Mouse (Mus musculus): ENCODE results near the gene Six1.

Gene Six1

DNA sequence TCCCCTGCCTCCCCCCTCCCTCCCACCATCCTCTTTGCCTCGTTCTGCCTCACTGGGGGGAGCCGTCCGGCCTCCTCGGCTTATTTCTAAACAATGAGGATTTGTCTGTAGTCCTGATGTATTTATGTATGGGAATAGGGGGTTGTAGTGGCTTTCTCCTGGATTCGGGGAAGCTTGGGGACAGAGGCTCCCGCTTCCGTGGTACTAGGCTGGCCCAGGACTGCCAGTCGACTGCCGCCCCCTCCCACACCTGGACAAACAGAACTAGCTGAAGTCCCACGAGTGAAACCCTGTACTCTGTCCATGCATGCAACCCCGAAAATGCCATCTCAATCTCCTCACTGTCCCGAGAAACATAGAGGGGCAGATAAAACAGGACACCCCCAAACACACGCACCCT is 3.4 kb downstream of the Six1 start:
- DNase-seq (ENCODE audit: extremely low spot score, low read depth, low spot score) = no peak

DNA sequence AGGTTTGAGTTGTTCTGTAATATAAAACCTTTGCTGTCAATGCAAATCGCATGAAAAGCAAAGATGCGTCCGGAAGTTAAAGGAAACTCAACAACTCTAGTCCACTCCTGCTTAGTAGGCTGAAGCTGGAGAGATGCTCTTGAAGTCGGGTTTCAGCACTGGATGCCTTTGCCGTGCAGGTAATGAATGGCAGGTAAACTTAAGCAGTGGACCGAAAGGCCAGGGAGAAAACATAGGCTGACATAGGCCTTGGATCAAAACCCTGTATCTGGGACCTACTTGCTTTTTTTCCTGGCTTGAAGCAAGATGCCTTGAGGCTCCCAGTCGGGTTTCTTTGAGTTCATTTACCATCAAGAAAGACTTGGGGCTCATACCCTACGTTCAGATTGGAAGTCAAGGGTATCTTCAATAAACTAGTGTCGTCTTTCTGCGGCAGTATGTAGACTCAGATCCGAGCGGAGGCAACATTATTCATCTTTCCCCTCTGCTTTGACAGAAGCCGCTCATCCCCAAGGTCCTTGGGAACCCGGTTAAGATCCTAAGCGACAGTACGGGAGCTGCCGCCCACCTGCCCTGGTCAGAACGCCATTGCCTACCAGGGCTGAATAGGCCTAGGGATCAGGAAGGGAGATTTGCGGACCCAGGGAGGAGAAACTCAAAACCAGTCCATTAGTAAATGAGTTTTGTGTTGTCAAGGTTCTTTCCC is 4.0 kb downstream of the Six1 start:
- no peak for DNase-seq (ENCODE audit: extremely low spot score, low read depth, low spot score)

DNA sequence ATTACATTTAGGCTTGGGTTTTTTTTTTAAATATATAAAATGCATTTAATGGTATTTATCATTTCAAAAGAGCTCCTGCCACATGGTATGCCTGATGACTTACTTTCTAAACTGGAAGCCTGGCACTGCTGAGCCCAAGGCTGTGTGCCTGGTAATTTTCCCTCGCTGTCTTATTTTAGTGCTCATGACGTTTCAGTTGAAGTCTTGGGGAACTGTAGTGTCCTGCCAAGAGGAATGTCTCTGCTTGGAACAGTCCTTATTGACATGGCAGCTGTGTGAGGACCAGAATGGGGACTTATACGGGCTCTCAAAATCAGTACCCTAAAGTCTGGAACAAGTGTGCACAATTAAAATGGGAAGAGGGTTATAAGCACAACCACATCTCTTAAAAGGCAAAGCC is 5.2 kb downstream of the Six1 start:
- DNase-seq (ENCODE audit: extremely low spot score, low read depth, low spot score) = no peak

DNA sequence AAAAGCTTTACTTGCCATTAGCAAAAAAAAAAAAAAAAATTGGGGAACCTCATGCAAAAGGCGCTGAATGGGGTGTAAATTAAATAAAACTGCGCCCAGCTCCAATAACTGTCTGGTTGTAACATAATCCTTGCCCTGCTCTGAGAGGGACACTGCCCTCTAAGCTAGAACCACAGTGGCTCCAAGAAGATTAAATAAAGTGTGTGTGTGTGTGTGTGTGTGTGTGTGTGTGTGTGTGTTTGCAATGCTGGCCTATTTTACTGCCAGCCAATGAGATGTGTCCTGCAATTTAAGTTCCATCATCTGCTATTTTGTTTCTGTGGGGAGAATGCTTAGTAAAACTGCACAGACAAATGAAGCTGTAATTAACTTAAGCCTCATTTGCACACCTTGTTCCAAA is 6.1 kb downstream of the Six1 start:
- no peak for DNase-seq (ENCODE audit: extremely low spot score, low read depth, low spot score)

DNA sequence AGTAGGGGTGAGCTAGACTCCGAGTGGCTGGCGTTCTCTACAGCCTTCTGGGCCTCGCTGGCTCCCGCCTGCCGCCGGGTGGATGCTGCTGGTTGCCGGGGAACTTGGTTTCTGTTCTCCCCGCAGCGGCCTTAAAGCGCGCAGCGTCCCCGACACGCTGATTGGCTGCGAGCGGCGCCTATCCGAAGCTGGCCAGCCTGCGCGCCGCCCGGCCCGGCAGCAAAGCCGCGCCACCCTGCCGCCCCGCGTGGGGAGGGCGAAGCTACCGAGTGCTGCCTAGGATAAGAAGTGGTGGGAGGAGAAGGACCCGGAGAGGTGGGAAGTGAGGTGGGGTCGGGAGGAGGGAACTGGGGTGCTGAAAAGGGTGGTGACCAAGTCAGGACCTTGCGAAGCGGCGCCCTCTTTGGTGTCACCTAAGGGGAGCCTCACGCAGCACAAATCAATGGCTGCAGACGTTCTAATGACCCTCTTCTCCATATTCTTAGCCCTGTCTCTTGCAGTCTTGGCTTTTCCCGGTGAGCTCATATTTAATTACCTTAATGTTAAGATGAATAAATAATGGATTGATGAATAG is 7.0 kb downstream of the Six1 start:
- DNase-seq (ENCODE audit: extremely low spot score, low read depth, low spot score) = no peak

DNA sequence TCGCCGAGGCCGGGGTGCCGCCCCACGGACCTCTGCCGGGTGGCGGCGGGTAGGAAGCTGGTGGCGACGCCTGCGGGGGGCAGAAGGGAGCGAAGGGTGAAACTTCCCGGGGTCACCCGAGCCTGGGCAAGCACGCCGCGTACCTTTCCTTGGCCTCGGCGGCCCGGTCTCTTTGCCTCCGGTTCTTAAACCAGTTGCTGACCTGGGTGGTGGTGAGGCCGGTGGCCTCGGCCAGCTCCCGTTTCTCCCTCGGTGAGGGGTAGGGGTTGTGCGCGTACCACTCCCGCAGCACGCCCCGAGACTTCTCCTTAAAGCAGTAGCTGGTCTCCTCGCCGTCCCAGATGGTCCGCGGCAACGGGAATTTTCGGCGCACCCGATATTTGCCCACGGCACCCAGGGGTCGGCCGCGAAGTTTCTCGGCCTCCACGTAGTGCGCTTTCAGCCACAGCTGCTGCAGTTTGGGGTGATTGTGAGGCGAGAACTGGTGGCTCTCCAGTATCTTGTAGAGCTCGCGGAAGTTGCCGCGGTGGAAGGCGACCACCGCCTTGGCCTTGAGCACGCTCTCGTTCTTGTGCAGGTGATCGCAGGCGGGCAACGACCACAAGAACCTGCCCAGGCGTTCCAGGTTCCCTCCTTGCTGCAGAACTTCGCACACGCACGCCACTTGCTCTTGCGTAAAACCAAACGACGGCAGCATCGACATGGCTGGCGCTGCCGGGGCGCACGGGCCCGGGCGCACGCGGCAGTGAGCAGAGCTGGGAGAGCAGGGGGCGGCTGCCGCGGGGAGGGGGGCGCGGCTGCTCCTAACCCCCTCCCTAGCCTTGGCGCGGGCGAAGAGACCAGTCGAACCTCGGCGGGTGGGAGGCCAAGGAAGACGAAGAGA is 7.7 kb downstream of the Six1 start:
- DNase-seq (ENCODE audit: extremely low spot score, low read depth, low spot score) = no peak

DNA sequence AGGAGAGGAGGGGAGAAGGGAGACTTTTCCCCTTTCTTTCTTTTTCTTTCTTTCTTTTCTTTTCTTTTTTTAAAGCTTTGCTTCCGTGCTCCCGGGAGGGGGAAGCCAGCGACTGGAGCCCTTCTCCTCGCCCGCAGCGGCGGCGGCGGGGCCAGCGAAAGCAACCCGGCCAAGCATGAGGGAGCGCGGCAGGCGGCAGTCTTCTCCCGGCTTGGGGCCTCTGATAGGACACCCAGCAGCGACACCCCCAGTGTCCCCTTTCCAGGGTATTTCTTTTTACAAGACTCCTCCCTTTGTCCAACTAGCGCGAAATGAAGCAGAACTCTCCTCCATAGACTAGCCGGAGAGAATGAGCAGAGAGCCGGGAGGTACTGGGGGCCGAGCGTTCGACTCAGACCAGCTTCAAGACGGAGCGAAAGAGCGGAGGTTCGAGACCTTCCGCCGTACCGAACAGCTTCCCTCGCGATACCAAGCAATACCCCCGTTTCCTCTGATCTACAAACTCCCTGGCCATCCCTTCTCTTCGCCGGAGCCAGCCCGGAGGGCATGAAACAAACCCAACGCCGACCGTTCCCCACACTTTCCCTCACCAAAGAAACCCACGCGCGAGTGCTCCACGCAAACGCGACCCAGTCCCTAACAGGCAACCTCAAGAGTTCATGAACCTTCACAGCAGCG is 8.5 kb downstream of the Six1 start:
- no peak for DNase-seq (ENCODE audit: extremely low spot score, low read depth, low spot score)

DNA sequence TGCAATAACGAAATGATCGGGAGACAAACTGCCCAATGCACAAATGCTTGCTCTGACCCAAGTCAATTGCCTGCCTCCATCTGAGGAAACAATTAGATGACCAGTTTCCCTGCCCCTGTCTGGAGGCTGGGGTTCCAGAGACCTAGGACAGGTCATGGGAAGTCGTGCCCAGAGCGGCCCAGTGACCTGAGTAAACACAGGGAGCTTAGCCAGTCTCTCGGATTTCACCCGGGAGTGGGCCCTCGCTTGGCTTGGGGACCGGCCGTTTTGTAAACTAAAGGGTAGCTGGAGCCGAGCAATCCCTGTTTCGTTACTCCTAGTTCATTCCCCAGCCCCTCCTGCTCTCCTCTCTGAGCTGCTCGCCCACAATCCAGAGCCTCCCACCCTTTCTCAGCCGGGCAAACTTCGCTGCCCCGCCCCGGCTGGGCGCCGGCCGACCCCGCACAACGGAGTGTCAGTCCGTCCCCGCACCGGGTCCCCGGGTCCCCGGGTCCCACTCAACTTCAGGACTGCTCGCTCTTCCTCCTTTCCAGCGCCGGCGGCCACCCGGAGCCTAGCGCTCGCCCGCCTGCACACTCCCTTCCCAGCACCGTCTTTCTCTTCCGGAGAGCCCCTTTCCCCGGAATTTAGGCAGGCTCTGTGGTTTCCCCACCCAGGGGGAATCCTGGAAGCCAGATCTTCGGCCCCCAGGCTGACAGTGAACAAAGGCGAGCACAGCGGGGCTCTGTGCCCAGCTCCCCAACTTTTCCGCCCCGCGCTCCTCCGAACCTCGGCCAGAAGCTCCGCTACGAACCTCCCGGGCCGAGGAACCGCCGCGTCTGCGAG is 9.3 kb downstream of the Six1 start:
- no peak for DNase-seq (ENCODE audit: extremely low spot score, low read depth, low spot score)

DNA sequence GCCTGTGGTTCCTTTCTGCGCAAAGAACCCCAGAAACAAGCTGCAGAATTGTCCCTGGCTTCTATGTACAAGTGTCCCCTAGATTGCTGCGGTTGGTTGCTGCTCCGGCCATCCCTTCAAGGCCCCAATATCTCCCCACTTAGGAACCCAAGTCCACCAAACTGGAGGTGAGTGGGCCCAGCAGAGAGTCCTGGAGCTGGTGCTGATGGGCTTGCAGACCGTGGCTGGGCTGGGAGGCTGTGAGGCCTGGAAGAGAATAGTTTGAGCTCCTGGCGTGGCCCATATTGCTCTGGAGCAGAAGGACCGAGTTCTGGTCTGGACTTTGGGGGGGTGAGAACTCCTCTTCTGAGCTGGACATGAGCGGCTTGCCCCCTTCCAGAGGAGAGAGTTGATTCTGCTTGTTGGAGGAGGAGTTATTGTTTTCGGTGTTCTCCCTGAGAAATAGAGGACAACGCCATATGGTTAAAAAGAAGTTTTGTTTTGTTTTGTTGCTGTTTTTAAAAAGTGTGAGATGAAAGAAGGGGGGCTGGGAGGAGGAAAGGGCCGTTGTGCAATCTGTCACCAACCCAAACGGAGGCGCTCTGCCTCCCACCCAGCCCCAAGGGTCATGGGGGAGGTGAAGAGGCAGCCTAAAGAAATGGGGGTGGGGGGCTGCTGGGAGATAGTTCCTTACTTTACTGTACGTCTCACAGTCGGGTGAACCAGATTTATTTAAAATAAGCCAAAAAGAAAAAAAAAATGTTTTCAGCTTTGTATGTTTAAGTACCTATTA is 10.1 kb downstream of the Six1 start:
- DNase-seq (ENCODE audit: extremely low spot score, low read depth, low spot score) = no peak

DNA sequence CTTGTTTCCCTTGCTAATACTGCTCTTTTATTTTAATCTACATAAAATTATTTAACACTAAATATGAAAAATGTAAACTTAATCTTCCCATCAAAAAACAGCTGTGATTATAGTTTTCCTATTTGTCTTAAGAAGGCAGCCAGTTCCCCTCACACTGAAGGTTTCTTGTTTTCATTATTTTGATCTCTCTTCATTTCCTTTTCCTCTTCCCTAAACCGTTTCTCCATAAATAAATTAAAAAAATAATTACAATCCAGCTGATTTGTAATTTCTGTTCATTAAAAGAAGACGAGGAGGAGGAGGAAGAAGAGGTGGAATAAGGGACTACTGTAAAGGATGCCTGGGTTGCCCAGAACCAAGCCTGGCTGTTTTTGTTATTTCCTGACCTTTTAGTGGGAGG is 10.8 kb downstream of the Six1 start:
- DNase-seq (ENCODE audit: extremely low spot score, low read depth, low spot score) = no peak

DNA sequence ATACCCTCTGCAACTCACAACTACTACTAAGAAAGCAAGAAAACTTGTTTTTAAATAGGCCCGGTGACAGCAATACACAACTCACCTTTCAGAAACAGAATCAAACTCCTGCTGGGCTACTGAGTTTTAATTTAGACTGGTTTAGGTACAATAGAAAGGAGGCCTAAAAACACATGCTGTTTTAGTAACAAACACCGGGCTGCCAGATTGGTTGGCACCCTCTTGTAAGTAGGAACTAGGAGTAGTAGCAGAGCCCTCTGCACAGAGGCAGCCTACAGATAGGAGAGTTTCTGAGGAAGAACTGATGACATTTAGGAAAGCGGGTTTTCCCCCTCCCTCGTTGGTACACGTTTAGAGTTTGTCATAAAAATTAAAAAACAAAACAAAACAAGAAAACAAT is 11.3 kb downstream of the Six1 start:
- no peak for DNase-seq (ENCODE audit: extremely low spot score, low read depth, low spot score)

DNA sequence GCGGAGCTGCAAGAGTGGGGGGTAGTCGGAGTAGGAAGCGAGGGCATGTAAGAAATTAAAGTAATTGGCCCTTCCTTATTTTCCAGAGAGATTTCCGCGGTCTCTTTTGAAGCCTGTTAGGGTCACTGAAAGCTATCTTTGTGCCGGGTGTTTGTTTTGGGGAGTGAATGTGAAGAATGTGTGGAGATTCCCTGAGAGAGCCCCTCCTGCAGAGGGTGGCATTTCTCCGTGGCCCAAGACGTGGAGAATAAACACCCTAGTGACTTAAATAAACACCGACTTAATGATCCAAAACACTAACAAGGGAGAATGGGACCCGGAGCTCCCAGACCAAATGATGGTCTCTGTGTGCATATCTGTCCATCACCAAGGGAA is 12.4 kb downstream of the Six1 start:
- DNase-seq (ENCODE audit: extremely low spot score, low read depth, low spot score) = no peak

DNA sequence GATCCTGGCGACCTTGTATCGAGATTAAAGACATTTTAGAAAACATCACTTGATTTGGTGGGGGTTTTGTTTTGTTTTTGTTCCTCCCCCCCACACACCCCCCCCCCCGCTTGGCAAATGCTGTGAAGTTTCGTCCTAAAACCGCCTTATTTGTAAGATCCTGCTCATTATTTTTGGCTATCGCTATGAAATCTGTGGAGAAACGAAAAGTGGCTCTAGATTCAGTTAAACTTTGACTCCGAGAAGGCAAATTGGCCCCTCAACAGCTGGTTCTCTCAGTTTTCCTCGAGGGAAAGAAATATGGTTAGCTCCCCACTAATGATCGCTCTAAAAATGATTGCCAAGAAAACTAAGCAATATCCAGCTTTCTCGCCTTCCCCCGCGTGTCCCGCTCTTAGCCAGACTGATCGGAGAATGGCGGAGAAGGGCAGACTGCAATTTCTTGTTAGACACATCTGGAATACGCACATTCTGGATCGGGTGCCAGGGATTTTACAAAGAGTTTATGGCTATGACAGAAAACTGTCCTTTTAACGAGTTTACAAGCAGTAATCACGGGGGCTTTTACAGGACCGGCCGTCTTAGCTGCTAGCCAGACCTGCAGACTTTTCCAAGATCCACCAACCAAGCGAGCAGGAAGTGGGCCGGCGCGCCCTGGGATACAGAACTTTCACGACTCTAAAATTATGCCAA is 13.0 kb downstream of the Six1 start:
- DNase-seq (ENCODE audit: extremely low spot score, low read depth, low spot score) = no peak

DNA sequence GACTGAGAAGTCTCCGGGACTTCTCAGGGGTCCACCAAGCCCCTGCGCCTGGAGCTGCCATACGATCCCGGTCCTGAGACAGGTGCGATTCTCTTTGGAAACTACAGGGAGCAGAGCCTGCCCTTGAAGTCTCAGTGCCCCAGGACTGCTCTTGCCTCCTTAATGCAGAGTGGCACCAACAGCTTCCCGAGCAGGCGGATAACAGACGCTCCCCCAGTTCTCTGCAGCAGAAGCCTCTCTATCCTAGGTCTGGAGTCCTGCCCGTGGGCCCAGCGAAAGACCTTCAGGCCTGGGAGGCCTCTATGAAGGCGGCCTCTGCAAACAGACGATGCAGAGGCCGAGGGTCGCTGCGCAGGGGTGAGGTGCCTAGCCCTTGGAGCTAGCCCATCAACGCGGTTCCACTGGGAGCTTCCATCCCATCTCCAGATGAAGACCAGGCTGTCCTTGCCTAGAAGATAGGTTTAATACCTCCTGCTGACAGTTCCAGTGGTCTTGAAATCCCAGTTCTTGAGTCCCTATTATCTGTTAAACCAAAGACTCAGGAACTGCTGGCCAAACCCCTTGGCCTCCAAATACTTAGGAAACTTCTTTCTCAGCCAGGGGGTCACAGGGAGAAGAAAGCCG is 13.6 kb downstream of the Six1 start:
- no peak for DNase-seq (ENCODE audit: extremely low spot score, low read depth, low spot score)

DNA sequence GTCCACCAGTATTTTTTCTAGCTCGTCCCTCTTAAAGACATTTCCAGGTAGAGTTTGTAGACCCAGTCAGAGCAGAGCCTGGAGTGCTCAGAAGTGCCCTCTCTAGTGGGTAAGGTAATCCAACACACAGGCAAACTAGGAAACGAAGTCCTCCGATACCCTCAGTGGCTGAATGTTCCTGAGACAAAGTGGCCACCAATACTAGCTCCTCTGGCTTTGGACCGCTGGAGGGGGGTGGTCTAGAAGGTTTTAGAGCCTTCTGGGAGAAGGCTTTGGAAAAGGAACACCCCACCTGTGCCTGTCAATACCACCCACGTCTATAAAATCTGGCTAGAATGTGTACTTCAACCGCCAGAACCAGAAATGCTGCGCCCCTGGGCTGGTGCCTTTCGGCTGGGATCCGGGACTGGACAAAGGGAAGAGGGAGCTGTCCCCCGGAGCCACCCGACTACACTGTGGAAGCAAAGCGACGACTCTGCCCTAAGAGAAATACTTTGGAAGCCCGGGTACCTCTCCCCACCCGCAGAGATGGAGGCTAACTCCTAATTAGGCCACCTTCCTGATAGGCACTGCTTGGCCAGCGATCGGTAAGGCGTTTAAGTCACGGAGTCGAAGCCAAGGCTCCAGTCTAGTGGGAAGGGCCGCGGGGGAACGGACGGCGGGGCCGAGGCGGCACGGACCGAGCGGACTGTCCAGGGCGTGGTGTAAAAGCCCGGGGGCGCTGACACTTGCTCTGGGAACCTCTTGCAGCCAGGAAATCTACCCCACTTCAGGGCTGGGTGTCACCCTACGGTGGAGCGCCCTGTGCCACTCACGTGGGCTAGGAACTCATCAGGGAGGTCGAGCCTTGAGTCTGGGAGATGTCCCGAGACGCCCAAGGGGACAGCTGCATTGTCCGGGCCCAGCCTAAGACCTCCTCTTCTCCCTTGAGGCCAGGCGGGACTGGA is 14.4 kb downstream of the Six1 start:
- DNase-seq (ENCODE audit: extremely low spot score, low read depth, low spot score) = no peak

DNA sequence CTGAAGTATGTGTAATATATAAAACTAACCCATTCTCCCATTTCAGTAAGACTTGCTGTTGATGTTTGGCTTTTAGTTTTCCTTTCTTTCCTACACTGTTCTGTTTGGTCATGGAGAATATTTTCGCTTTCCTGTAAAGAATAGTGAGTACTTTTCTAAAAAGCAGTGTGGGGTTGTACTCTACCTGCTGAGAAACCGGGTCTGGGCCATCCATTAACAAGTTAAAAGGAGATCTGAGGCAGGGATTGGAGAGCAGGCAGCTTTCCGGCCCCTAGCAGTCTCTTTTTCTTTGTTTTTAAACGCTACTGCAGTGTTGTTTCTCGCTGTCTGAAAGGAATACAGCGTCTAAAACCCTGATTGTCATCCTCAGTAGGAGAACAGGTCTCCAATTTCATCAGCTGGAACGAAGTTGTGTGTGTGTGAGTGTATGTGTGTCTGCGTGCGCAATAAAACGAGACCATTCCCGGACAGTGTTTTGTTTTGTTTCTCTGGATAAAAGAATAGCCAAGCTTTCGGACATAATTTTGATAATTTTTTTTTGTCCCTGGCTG is 15.2 kb downstream of the Six1 start:
- DNase-seq (ENCODE audit: extremely low spot score, low read depth, low spot score) = no peak

DNA sequence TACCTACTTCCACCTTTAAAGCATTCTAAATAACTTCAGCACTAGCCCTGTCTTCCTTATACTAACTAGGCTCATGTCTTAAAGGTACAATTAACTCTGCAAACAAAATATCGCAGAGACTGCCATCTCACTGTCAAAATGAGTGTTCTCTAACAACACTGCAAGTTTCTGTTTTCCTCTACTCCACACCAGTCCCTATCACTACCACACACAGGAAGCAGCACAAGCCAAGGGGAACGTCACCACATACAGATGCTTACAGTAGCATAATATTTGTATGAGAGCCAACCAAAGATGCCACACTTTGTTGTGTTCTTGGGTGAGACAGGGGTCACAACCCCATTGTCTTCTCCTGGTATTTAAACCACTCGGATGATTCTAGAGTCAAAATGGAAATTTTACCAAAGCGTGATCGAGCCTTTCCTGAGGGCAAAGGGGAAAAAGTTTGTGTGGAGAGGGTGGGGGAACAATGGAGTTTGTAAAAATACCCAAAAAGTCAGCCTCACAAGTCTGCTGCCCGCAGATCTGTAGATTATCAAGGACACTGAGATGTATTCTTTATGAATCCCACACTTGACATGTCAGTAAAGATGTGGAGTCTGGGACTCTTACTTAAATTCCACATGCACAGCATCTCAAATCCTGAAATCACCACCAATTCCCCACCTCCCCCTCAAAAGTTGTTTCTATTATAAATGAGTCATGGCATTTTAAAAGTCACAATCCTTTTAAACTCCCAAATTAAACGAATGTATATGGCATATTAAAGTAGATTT is 16.1 kb downstream of the Six1 start:
- DNase-seq (ENCODE audit: extremely low spot score, low read depth, low spot score) = no peak

All from hindlimb bud, embryonic 11.5 days (tissue).